In the genomic region with DNA sequence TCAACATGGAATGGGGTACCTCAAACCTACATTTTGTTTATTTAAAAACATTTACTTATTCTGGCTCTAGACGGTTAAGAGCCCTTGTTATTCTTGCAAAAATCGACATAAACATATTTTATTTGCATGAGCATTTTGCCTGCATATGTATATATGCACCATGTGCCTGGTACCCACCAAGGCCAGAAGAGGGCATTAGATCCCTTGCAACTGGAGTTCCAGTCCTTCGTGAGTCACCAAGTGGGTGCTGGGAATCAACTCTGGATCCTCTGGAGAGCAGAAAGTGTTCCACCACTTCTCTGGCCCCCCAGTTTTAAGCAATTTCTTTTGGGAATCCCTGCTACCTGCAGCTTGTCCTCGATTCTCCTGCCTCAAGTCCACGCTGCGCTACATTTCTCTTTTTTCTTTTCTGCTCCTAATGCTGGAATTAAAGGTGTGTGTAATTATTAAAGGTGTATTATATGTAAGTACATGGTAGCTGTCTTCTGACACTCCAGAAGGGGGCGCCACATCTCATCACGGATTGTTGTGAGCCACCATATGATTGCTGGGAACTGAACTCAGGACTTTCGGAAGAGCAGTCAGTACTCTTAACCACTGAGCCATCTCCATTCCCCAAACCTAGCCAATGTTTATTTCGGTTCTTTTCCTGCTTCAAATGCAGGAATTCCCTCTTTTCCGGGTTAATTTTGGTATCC, we compare ENCODE assay signal across 9 mouse cellular contexts. TPM values are rescaled to one million over a fixed set of nuclear protein-coding genes. Genes with fewer than 3 reads are reported as not detected.
DNase-seq lines count a peak whose midpoint lies in the region; ATAC-seq and TF ChIP-seq lines count a peak whose summit lies in the region.
"Had no signal": no experiment of that assay in that cellular context is flagged by ENCODE, and none has a peak within 500 bp of the region (broad histone marks: within the 10 kb centered on the region; RNA-seq: fewer than 3 reads in every experiment).

No protein-coding gene starts in this region.

- peaks cover 15% of the 10 kb centered on the region for H3K36me3 ChIP-seq in forebrain, embryonic 15.5 days
- H3K36me3 ChIP-seq in midbrain, embryonic 13.5 days, result peaks cover 46% of the 10 kb centered on the region

- DNase-seq in layer of hippocampus, adult 2 months (ENCODE audit: low spot score in 2 of 2), result no peak
- DNase-seq in layer of hippocampus, adult 8-10 months (ENCODE audit: low spot score in 2 of 2), result no peak
- DNase-seq in brain, adult 2 months (ENCODE audit: low read depth, low spot score), result peak; percentile 37
- no peak for DNase-seq in urinary bladder, postnatal 25 days (ENCODE audit: low spot score)
- no peak for DNase-seq in yolk sac, embryonic 10.5 days (ENCODE audit: low spot score)

- H3K4me2 ChIP-seq in forebrain, embryonic 15.5 days (replicated peaks), result peak overlapping the region; percentile 97; the same call in 1 of the 2 replicates
- H3K4me2 ChIP-seq in midbrain, embryonic 13.5 days (replicated peaks), result peak overlapping the region; percentile 93

- TF ChIP-seq CTCF in layer of hippocampus, adult 2 months (conservative IDR thresholded peaks at IDR 0.05), result peak; percentile 67

- no peaks in the 10 kb centered on the region for H3K9me3 ChIP-seq in forebrain, embryonic 15.5 days
- no peaks in the 10 kb centered on the region; the same call in 1 of the 2 replicates for H3K9me3 ChIP-seq in midbrain, embryonic 13.5 days
- H3K9me3 ChIP-seq: heart, embryonic 10.5 days had no signal

- peaks cover 17% of the 10 kb centered on the region for H3K4me1 ChIP-seq in forebrain, embryonic 15.5 days
- H3K4me1 ChIP-seq in midbrain, embryonic 13.5 days (replicated peaks), result peaks cover 17% of the 10 kb centered on the region

- no peak overlapping the region; the same call in 1 of the 2 replicates for H3K4me3 ChIP-seq in layer of hippocampus, adult 2 months
- H3K4me3 ChIP-seq in forebrain, embryonic 15.5 days, result 0 out of 2 replicates have a peak overlapping the region, but pooled peaks have one; percentile 87
- peak overlapping the region; percentile 71; the same call in 1 of the 2 replicates for H3K4me3 ChIP-seq in midbrain, embryonic 13.5 days (replicated peaks)

- H3K27me3 ChIP-seq in forebrain, embryonic 15.5 days, result no peaks in the 10 kb centered on the region
- no peaks in the 10 kb centered on the region for H3K27me3 ChIP-seq in midbrain, embryonic 13.5 days

- ATAC-seq in forebrain, embryonic 15.5 days (replicated peaks), result no peak
- no peak for ATAC-seq in midbrain, embryonic 13.5 days

- 93% methylated on average over 11 of the region's 11 CpGs for WGBS in forebrain, embryonic 15.5 days
- 94% methylated on average over 11 of the region's 11 CpGs for WGBS in midbrain, embryonic 13.5 days

- no peak overlapping the region for H3K9ac ChIP-seq in forebrain, embryonic 15.5 days (replicated peaks)
- H3K9ac ChIP-seq in midbrain, embryonic 13.5 days (replicated peaks), result no peak overlapping the region

- peak overlapping the region; percentile 93 for H3K27ac ChIP-seq in layer of hippocampus, adult 2 months
- no peak overlapping the region for H3K27ac ChIP-seq in forebrain, embryonic 15.5 days (replicated peaks)
- H3K27ac ChIP-seq in midbrain, embryonic 13.5 days, result no peak overlapping the region

RNA-seq across cellular contexts. Expression of gene Sv2a, which starts 14.8 kb away (rescaled TPM):
- 100 to 1,000 TPM; 352 to 370 TPM for total RNA-seq in layer of hippocampus, adult 2 months (2021)
- 100 to 1,000 TPM; 365 to 380 (median 374) TPM for total RNA-seq in layer of hippocampus, adult 8-10 months (2022)
- polyA plus RNA-seq in forebrain, embryonic 15.5 days (2015; fragmentation: Nextera tagmentation; extraction: Ambion mirVana), result 69.1 and 73.3 TPM in 2 replicates
- 68.3 and 72.0 TPM in 2 replicates for polyA plus RNA-seq in midbrain, embryonic 13.5 days (2015; fragmentation: Nextera tagmentation; extraction: Ambion mirVana)
- polyA plus RNA-seq: erythroblast, embryonic 14.5 days had no signal

RNA-seq across cellular contexts. Expression of gene Sf3b4, which starts 23.6 kb away (rescaled TPM):
- 10 to 100 TPM; 50.1 to 50.2 TPM for total RNA-seq in layer of hippocampus, adult 2 months (2021)
- 10 to 100 TPM; 39.8 to 49.2 (median 45.5) TPM for total RNA-seq in layer of hippocampus, adult 8-10 months (2022)
- polyA plus RNA-seq in forebrain, embryonic 15.5 days (2015; fragmentation: Nextera tagmentation; extraction: Ambion mirVana), result 151 and 155 TPM in 2 replicates
- 152 and 154 TPM in 2 replicates for polyA plus RNA-seq in midbrain, embryonic 13.5 days (2015; fragmentation: Nextera tagmentation; extraction: Ambion mirVana)

RNA-seq across cellular contexts. Expression of gene Bola1, which starts 23.7 kb away (rescaled TPM):
- 10 to 100 TPM; 16.2 to 16.7 TPM for total RNA-seq in layer of hippocampus, adult 2 months (2021)
- total RNA-seq in layer of hippocampus, adult 8-10 months (2022), result 10 to 100 TPM; 13.1 to 20.2 (median 15.3) TPM
- 71.8 and 75.5 TPM in 2 replicates for polyA plus RNA-seq in forebrain, embryonic 15.5 days (2015; fragmentation: Nextera tagmentation; extraction: Ambion mirVana)
- 67.7 and 70.4 TPM in 2 replicates for polyA plus RNA-seq in midbrain, embryonic 13.5 days (2015; fragmentation: Nextera tagmentation; extraction: Ambion mirVana)

RNA-seq across cellular contexts. Expression of gene Hist2h2ab, which starts 23.9 kb away (rescaled TPM):
- total RNA-seq in layer of hippocampus, adult 2 months (2021), result 10 to 100 TPM in 1 of 2 experiments, 1 to 10 TPM in 1; 9.3 to 12.7 TPM
- total RNA-seq in layer of hippocampus, adult 8-10 months (2022), result 10 to 100 TPM in 1 of 4 experiments, 1 to 10 TPM in 3; 7.7 to 10.8 (median 8.0) TPM
- 0.46 TPM in 1 of 2 replicates, not detected in the other for polyA plus RNA-seq in forebrain, embryonic 15.5 days (2015; fragmentation: Nextera tagmentation; extraction: Ambion mirVana)
- 0.71 TPM in 1 of 2 replicates, not detected in the other for polyA plus RNA-seq in midbrain, embryonic 13.5 days (2015; fragmentation: Nextera tagmentation; extraction: Ambion mirVana)

RNA-seq across cellular contexts. Expression of gene Hist2h2ac, which starts 24.9 kb away (rescaled TPM):
- total RNA-seq in layer of hippocampus, adult 2 months (2021), result 10 to 100 TPM; 21.9 to 28.0 TPM
- total RNA-seq in layer of hippocampus, adult 8-10 months (2022), result 10 to 100 TPM; 18.7 to 30.3 (median 29.3) TPM
- 4.7 and 6.8 TPM in 2 replicates for polyA plus RNA-seq in forebrain, embryonic 15.5 days (2015; fragmentation: Nextera tagmentation; extraction: Ambion mirVana)
- 4.4 and 5.4 TPM in 2 replicates for polyA plus RNA-seq in midbrain, embryonic 13.5 days (2015; fragmentation: Nextera tagmentation; extraction: Ambion mirVana)
